Mouse (Mus musculus) hindbrain, embryonic 14.5 days (tissue): ENCODE results near the gene Crx. TPM values are rescaled to one million over a fixed set of nuclear protein-coding genes. Genes with fewer than 3 reads are reported as not detected.

Experiments
- ATAC-seq: fragments of 200-750 bp; cut with Nextera tagmentation; 2 replicates; pipeline ENCODE4 v1.8.0; 2017; ENCODE audit warnings: moderate number of reproducible peaks, mild to moderate bottlenecking, moderate TSS enrichment, moderate library complexity; ENCODE audit not compliant: low FRiP score
- DNase-seq: peaks from one replicate; pipeline ENCODE4 v3.0.0-alpha.2; 2015; ENCODE audit warnings: low spot score
- H3K27ac ChIP-seq: fragments of 300-500 bp; sonication (generic); 2 replicates; pipeline ENCODE4 v1.5.1; 2014; ENCODE audit warnings: mild to moderate bottlenecking, moderate library complexity
- H3K27me3 ChIP-seq: fragments of 300-500 bp; sonication (generic); 2 replicates; pipeline ENCODE4 v1.6.1; 2014; ENCODE audit warnings: mild to moderate bottlenecking, low read length, mixed read lengths; ENCODE audit not compliant: control insufficient read depth, insufficient read depth
- H3K36me3 ChIP-seq: fragments of 300-500 bp; sonication (generic); replicated peaks from 2 replicates; pipeline ENCODE4 v1.6.1; 2014; ENCODE audit not compliant: control insufficient read depth, insufficient read depth
- H3K4me1 ChIP-seq: fragments of 300-500 bp; sonication (generic); replicated peaks from 2 replicates; pipeline ENCODE4 v1.6.1; 2014; ENCODE audit warnings: antibody characterized with exemption, low read length, mixed read lengths; ENCODE audit not compliant: control insufficient read depth, insufficient read depth
- H3K4me2 ChIP-seq: fragments of 300-500 bp; sonication (generic); replicated peaks from 2 replicates; pipeline ENCODE4 v1.6.1; 2014; ENCODE audit warnings: mild to moderate bottlenecking, moderate library complexity
- H3K4me3 ChIP-seq: fragments of 300-500 bp; sonication (generic); replicated peaks from 2 replicates; pipeline ENCODE4 v1.5.1; 2014; ENCODE audit warnings: mild to moderate bottlenecking, low read length
- H3K9ac ChIP-seq: fragments of 300-500 bp; sonication (generic); 2 replicates; pipeline ENCODE4 v1.6.1; 2014
- H3K9me3 ChIP-seq: fragments of 300-500 bp; sonication (generic); 2 replicates; pipeline ENCODE4 v1.6.1; 2016; ENCODE audit warnings: low read length; ENCODE audit not compliant: control insufficient read depth
- WGBS: fragments of 180-500 bp; shearing (Covaris S2); extraction: QIAGEN DNeasy Blood & Tissue Kit; methylation state at CpG from one replicate; pipeline ENCODE4 v1.1.7; 2014; 5-methylcytosine and 5-hydroxymethylcytosine counted together
- polyA plus RNA-seq: library from polyadenylated mRNA; unstranded; fragments of >200 nt; fragmentation: Nextera tagmentation; extraction: Ambion mirVana; gene quantifications from 2 replicates; pipeline ENCODE4 v1.2.1, GENCODE M21; 2014

Gene Crx
- polyA plus RNA-seq, 1 experiment from 2014 or later, result not detected

DNA sequence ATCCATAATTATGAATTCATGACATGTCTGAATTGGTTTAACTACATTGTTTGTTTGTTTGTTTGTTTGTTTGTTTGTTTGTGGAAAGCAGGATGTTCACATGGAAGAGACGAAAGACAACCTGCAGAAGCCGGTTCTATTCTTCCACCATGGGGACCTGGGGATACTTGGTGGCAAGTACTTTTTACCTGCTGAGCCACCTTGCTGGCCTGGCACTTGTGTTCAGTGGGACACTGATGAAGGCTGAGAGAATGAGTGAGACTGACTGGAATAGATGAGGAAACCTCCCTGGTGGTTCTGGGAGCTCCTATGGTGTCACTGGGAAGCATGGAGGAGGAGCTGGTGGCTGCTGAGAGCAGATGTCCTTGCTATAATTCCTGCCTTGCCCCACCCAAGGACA is 2.5 kb upstream of the Crx start, which contains the start of gene Crxos:
Gene Crxos (plus strand): TSS at position 301 of the 400 bp plus-strand sequence.
- Histone ChIP-seq H3K36me3 (no peaks in the 10 kb centered on the region), H3K27me3 (no peaks in the 10 kb centered on the region), H3K4me1 (no peaks in the 10 kb centered on the region), H3K27ac (no peak within 1 kb of the TSS), H3K9ac (no peak within 1 kb of the TSS), H3K4me3 (no peak within 1 kb of the TSS), H3K4me2 (no peak within 1 kb of the TSS), H3K9me3 (no peaks in the 10 kb centered on the region)
- ATAC-seq, result no peak
- DNase-seq, result no peak
- WGBS, result 94% methylated on average over 2 of the region's 2 CpGs

DNA sequence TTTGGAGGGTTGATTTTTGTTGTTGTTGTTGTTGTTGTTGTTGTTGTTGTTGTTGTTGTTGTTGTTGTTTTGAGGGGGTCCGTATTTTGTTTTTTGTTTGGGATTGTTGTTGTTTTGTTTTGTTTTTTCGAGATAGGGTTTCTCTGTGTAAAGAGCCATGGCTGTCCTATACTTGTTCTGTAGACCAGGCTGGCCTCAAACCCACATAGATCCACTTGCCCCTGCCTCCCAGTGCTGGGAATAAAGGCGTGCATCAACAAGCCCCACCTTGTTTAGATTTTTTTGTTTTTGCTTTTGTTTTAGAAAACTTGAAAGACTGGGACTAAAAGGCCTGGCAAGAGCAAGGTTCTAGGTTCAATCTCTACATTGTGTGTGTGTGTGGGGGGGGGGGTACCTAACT is 2.1 kb upstream of the Crx start:
- H3K4me2 ChIP-seq, result no peak overlapping the region
- WGBS, result 63% methylated on average over 3 of the region's 3 CpGs
- no peaks in the 10 kb centered on the region for H3K4me1 ChIP-seq
- H3K4me3 ChIP-seq, result no peak overlapping the region
- H3K36me3 ChIP-seq, result no peaks in the 10 kb centered on the region
- DNase-seq (no peak), ATAC-seq (no peak)
- no peak overlapping the region for H3K27ac ChIP-seq
- H3K9me3 ChIP-seq, result no peaks in the 10 kb centered on the region
- no peaks in the 10 kb centered on the region for H3K27me3 ChIP-seq
- H3K9ac ChIP-seq, result no peak overlapping the region

DNA sequence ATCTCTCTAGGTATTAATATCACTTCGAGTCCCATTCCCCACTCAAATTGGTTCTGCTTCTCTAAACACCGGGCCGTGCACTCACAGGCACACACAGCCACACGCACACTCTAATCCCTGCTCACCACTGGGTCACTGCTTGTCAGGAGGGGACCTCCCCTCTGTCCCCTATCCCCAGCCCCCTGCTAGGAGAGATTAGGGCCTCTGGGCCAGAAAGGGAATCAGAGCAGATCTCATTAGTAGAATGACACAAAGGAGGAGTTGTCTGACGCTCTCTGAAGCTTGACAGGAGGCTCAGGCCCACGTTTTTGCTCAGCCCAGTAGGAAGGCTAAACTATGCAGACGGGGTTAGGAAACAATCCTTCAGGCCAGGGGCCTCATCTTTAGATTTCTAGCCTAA is 1.6 kb upstream of the Crx start:
- no peak overlapping the region for H3K27ac ChIP-seq
- DNase-seq (no peak), ATAC-seq (no peak)
- no peaks in the 10 kb centered on the region for H3K4me1 ChIP-seq
- H3K9me3 ChIP-seq, result no peaks in the 10 kb centered on the region
- no peaks in the 10 kb centered on the region for H3K27me3 ChIP-seq
- no peaks in the 10 kb centered on the region for H3K36me3 ChIP-seq
- WGBS, result 8% methylated on average over 7 of the region's 7 CpGs
- no peak overlapping the region for H3K4me2 ChIP-seq
- no peak overlapping the region for H3K9ac ChIP-seq
- H3K4me3 ChIP-seq, result no peak overlapping the region

DNA sequence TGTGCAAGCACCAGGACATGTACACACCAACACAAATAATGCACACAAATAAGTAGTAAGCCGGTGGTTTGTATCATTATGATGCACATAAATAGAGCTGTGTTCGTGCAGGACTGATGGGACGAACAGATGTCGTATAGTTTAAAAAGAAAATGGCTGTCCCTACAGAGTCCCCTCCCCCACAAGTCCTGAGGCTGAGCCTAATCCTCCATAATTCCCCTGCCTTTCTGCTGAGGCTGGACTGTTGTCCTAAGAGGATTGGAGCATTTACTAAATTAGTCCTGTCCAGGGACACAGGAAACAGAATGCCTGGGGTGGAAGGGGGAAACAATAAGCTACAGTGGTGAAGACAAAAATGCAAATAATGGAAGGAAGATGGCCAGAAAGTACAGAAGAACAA is 15.7 kb downstream of the Crx start:
- Histone ChIP-seq H3K27me3 (no peaks in the 10 kb centered on the region), H3K4me1 (no peaks in the 10 kb centered on the region), H3K9me3 (no peaks in the 10 kb centered on the region), H3K4me3 (no peak overlapping the region), H3K4me2 (no peak overlapping the region), H3K9ac (no peak overlapping the region), H3K36me3 (no peaks in the 10 kb centered on the region), H3K27ac (no peak overlapping the region)
- DNase-seq, result no peak
- ATAC-seq, result no peak
- WGBS, result 71% methylated on average over 4 of the region's 4 CpGs

DNA sequence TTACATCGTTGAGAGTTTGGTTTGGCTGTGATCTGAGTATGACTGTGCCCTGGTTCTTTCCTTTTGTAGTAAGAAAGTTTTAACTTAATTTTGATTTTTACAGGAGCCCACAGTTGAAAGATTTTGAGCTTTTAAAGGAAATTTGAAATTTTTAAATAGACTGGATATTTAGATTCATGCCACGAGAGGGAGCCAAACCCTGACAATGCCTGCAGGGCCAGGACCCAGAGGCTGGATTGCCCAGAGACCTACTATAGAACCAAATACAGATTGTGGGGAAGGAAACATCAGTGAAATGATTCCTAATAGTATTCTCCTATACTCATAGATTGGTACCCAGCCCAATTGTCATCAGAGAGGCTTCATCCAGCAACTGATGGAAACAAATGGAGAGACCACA is 20.1 kb downstream of the Crx start:
- no peak overlapping the region for H3K4me2 ChIP-seq
- H3K4me1 ChIP-seq, result no peaks in the 10 kb centered on the region
- no peak overlapping the region for H3K27ac ChIP-seq
- H3K9me3 ChIP-seq, result no peaks in the 10 kb centered on the region
- no peak for ATAC-seq
- no peak for DNase-seq
- H3K4me3 ChIP-seq, result no peak overlapping the region
- 45% methylated on average over 2 of the region's 2 CpGs for WGBS
- H3K36me3 ChIP-seq, result no peaks in the 10 kb centered on the region
- no peak overlapping the region for H3K9ac ChIP-seq
- H3K27me3 ChIP-seq, result no peaks in the 10 kb centered on the region

DNA sequence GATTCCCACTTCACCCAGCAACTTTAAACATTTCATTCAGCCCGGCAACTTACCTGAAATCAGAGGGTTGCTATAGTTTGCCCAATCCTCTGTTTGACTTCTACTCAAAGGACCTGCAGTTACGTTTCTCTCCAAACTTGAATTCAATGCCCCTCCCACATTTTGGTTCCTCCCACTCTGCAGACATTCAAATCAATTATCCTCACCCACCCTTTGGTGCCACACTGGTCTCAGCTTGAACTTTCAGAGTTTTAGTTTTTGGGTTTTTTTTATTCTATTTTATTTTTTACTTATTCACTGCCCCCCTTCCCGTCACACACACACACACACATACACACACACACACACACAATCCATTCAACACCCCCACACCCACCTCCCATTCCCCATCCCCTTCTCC is 40.2 kb downstream of the Crx start, which contains the start of gene Obox6:
Gene Obox6 (minus strand): TSS at position 101 of the 400 bp plus-strand sequence.
- H3K4me2 ChIP-seq, result no peak within 1 kb of the TSS
- DNase-seq (no peak), ATAC-seq (no peak)
- H3K4me1 ChIP-seq, result no peaks in the 10 kb centered on the region
- no peak within 1 kb of the TSS for H3K27ac ChIP-seq
- H3K27me3 ChIP-seq, result no peaks in the 10 kb centered on the region
- H3K4me3 ChIP-seq, result no peak within 1 kb of the TSS
- peaks cover 21% of the 10 kb centered on the region for H3K9me3 ChIP-seq
- no peak within 1 kb of the TSS for H3K9ac ChIP-seq
- whole genome bisulfite sequencing, result 85% methylated on average over 3 of the region's 3 CpGs
- H3K36me3 ChIP-seq, result no peaks in the 10 kb centered on the region

Other genes starting within 250 kb of the Crx start
- gene Obox3, start 240.1 kb downstream of the Crx start, polyA plus RNA-seq, result not detected in 2 replicates
- not detected in 2 replicates for gene Obox5, start 129.8 kb downstream of the Crx start, polyA plus RNA-seq
- not detected in 2 replicates for gene Obox6, start 40.3 kb downstream of the Crx start, polyA plus RNA-seq
- gene Crxos, start 2.6 kb upstream of the Crx start, polyA plus RNA-seq, result 0.41 TPM in 1 of 2 replicates, not detected in the other
- gene Selenow, start 42.4 kb upstream of the Crx start, polyA plus RNA-seq, result 1,554 and 1,615 TPM in 2 replicates
- 113 and 114 TPM in 2 replicates for gene Nop53, start 66.1 kb upstream of the Crx start, polyA plus RNA-seq
- gene Ehd2, start 87.6 kb upstream of the Crx start, polyA plus RNA-seq, result 5.6 and 6.6 TPM in 2 replicates
- gene Bicra, start 168.0 kb upstream of the Crx start, polyA plus RNA-seq, result 7.9 and 8.8 TPM in 2 replicates
- 0.16 TPM in 2 replicates for gene Zfp541, start 181.8 kb upstream of the Crx start, polyA plus RNA-seq
- 202 and 214 TPM in 2 replicates for gene Napa, start 218.5 kb upstream of the Crx start, polyA plus RNA-seq
- 34.8 and 37.1 TPM in 2 replicates for gene Kptn, start 239.9 kb upstream of the Crx start, polyA plus RNA-seq
- 0.95 and 1.4 TPM in 2 replicates for gene Slc8a2, start 249.9 kb upstream of the Crx start, polyA plus RNA-seq